Mouse (Mus musculus): ENCODE measurements at regions not wholly inside any gene's neighbourhood (a gene's known extent, or its start where the extent isn't known, plus 50 kb on each side); places are given as distances from the start of the nearest gene placed in this dataset.

DNA sequence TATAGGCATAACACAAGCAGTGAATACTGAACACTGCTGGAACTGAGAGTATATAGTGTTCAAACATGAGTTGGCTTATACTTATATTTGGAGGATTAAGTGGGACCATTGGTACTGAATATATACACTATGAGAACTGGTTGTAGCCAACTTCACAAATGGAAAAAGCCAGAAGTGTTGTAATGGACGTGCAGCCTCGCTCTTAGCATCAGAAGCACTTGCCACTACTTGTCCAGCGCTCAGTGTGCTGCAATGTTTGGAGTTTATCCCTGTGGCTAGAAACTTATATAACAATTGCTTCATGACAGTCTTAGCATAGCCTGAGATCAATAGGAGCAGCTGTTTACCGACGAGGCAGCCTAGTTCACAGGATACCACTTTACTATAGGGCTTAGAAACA is 320.8 kb upstream of the Slc39a10 start:
- TF ChIP-seq POLR2A (IDR thresholded peaks at IDR 0.05; ENCODE audit: extremely low read depth, insufficient read depth, low read length) (no peak), CTCF (IDR thresholded peaks at IDR 0.05; ENCODE audit: extremely low read depth, insufficient read depth, low read length) (no peak)
